Mouse (Mus musculus) myocyte (in vitro differentiated cells): ENCODE data around the gene Klc2.

Source experiments
- CEBPB ChIP-seq: IDR thresholded peaks from 2 replicates; pipeline ENCODE4 v1.6.1; 2011; ENCODE audit warnings: mild to moderate bottlenecking, moderate library complexity; ENCODE audit not compliant: poor library complexity, insufficient read depth, severe bottlenecking
- MAX ChIP-seq: IDR thresholded peaks from one replicate; pipeline ENCODE4 v1.6.1; 2011; ENCODE audit warnings: low read depth, mild to moderate bottlenecking, control low read depth
- MYOD1 ChIP-seq, 3 experiments: IDR thresholded peaks; one replicate each; pipeline ENCODE4 v1.6.1; 2011; ENCODE audit warnings: control low read depth in 2 of 3, low read depth in 2 of 3, mild to moderate bottlenecking in 2 of 3, moderate library complexity in 1 of 3; ENCODE audit not compliant: insufficient read length in 2 of 3, control insufficient read depth in 1 of 3
- POLR2A ChIP-seq: IDR thresholded peaks from one replicate; pipeline ENCODE4 v1.6.1; 2011; ENCODE audit warnings: low read depth, mild to moderate bottlenecking, control low read depth, moderate library complexity; ENCODE audit not compliant: insufficient read length
- POLR2AphosphoS2 ChIP-seq: IDR thresholded peaks from one replicate; pipeline ENCODE4 v1.6.1; 2011; ENCODE audit warnings: low read depth, control low read depth; ENCODE audit not compliant: insufficient read length
- TCF12 ChIP-seq: IDR thresholded peaks from one replicate; pipeline ENCODE4 v1.6.1; 2011; ENCODE audit warnings: mild to moderate bottlenecking, control low read depth; ENCODE audit not compliant: poor library complexity, insufficient read depth, severe bottlenecking
- USF1 ChIP-seq: IDR thresholded peaks from one replicate; pipeline ENCODE4 v1.6.1; 2011; ENCODE audit warnings: low read depth, mild to moderate bottlenecking, control low read depth, moderate library complexity

DNA sequence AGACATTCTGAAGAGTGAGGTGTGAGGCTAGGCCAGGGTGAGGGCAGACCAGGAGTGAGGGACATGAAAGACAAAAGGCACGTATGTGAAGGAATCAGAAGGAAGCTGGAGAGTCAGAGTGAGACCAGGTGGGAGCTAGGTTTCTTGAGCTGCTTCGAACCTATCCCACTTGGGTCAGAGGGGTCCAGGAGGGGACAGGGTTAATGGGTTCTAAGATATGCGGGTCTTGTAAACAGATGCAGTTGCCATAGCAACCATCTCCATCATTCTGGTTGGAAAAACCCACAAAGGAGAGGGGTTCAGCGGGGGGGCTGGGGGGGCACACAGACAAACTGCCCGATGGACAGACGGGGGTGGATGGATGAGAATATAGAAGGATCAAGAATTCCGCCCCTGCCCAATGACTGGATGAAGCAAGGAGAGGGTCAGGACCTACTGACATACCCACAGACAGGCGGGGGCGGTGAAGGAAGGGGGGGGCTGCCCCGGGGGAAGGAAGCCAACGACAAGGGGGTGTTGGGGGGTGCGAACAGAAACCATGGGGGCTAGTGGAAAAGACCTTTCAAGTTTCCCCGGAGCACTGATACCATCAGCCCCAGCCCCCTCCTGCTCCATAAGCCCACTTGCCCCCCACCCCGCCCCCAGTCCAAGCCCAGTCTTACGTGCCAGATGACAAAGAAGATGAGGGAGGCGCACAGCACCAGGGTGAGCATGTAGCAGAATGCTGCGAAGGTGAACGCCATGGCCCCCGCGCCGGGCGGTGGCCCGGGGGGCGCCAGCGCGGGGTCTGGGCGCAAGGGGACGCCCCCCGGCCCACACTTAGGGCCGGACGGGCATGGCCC is 20.6 kb downstream of the Klc2 start:
- TF ChIP-seq POLR2A (no peak), MAX (no peak), CEBPB (no peak), POLR2AphosphoS2 (no peak), USF1 (no peak), TCF12 (no peak), MYOD1 (IDR thresholded peaks at IDR 0.05; ENCODE audit: control insufficient read depth in 1 of 3, insufficient read length in 2 of 3, low read depth in 2 of 3) (no peak)
